Mouse (Mus musculus) gastrocnemius, postnatal 14 days (tissue): ENCODE results near the gene Rpl36a-ps1. TPM values are rescaled to one million over a fixed set of nuclear protein-coding genes. Genes with fewer than 3 reads are reported as not detected.

Experiments
- DNase-seq: peaks from one replicate; pipeline ENCODE4 v3.0.0; 2021; ENCODE audit warnings: mixed read lengths
- intact Hi-C: fragments of 180-260 bp; cut with DNase I; formaldehyde crosslinking; loops from one replicate; pipeline ENCODE4 v1.15.1; 2025; ENCODE audit warnings: low total_unique reads
- total RNA-seq, 2 experiments: library from RNA; stranded (reverse); gene quantifications; 2 replicates each; pipeline ENCODE4 v1.2.3; 2021

The Rpl36a-ps1 gene
- total RNA-seq, 2 experiments from 2014 or later: 2.2 to 2.4 TPM

DNA sequence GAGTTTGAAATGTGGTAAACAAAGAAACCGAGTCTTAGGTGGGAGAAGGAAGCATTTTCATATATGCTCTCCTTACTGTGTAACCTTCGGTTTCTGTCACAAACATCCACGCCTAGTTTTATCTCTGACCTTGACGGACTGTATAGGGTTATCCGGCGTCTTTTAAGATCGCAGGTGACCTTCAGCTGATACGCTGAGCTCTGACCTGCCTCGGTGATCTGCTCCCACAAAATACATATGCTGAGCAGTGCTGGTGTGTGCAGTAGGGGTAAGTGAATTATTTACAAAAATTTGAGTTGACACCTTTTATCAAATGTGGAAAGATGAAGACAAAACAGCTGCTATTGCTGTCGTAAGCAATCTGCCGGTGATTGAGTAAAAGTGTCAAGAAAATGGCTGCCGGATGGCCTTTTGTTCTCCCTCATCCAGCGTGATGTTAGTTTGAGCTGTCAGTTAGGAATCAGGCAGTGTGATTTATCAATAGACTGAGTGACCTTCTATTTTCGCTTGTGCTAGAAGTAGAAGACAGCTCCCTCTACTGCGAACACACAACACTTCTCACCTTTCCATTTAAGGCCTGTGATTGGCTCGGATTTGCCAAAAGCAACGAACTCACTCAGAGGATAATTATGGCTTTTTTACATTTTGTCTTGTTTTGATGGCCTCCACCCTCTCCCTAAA is 35.0 kb downstream of the Rpl36a-ps1 start:
- intact Hi-C loops: no loop called here

DNA sequence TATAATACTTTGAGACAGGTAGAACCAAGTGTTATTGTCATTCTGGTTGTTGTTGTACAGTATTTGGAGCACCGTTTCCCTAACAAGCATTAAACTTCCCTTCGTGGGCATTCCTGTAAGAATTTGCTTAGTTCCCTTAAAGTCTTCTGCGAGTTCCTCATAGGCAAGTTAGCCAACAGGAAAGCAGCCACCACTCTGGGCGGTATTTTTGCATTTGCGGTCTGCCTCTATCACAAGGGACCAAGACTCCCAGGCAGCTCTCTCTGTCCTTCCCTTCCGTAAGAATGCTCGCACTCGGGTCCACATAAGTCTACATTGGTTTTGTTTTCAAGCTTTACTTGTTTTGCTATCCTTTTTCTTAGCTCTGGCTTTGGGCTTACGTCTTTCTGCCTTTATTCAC is 37.3 kb downstream of the Rpl36a-ps1 start:
- no peak for DNase-seq
- intact Hi-C loops: no loop called here

More for the DNA sequence above, 35.0 kb downstream of the Rpl36a-ps1 start:
- no peak for DNase-seq

DNA sequence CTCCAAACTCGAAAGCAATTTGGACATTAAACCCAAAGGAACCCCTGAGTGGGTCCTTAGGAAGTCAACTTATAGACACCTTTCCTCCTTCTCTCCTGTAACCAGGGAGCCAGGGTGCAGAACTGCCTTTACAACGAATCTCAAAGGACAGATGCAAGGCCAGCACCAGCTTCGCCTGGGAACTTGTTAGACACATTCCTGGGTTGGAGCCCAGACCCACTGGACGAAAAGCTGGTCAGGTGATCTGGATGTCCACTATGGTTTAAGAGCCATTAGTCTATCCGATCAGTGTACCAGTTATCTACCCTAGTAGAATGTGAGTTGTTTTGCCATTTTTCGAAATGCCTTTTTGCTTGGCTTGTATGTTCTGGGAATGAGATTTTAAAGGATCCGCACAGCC is 41.7 kb downstream of the Rpl36a-ps1 start:
- intact Hi-C loops: no loop called here
- DNase-seq: no peak

DNA sequence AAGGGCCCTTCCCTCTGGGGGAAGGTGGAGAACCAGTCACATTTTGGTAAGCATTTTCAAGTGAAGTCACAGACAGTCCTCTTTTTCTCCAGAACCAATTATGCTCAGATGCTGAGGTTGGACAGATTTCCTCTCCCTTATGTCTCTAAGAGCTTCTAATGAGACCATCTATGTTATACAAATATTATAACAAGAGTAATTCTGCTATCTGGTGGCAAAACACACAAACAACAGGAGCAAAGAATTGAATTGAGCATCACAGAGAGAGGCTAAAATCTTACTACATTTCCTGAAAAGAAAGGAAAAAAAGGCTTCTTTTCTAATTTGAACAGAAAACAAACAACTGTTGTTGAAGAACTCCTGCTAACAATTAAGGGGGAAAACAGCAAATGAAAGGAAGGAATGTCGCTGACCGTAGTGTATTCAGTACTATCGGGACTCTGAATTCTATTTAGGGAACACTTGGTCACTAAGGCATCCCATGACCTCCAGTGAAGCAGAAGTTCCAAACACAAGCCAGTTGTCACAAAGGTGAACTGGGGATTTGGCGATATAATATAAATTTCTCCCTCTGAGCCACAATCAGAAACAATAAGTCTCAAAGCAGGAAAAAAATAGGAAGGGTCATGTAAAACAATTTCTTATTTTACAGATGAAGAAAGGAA is 42.4 kb downstream of the Rpl36a-ps1 start:
- no peak for DNase-seq
- intact Hi-C loops: no loop called here

Other genes starting within 250 kb of the Rpl36a-ps1 start
- 10 to 100 TPM; 20.6 to 21.2 TPM for gene Mzt1, start 51.8 kb upstream of the Rpl36a-ps1 start, total RNA-seq
- 1 to 10 TPM; 1.3 to 2.0 TPM for gene Bora, start 51.9 kb upstream of the Rpl36a-ps1 start, total RNA-seq
- gene Pibf1, start 105.1 kb upstream of the Rpl36a-ps1 start, total RNA-seq: 1 to 10 TPM; 7.8 to 8.4 TPM
- 10 to 100 TPM; 11.2 to 13.7 TPM for gene Dis3, start 105.5 kb upstream of the Rpl36a-ps1 start, total RNA-seq